Mouse (Mus musculus) urinary bladder, postnatal 4 days (tissue): ENCODE measurements around the gene Lrrc8d.

Experiments
- DNase-seq, 2 experiments: peaks; one replicate each; pipeline ENCODE4 v3.0.0; 2021 to 2022; ENCODE audit warnings: low spot score in 2 of 2

Gene Lrrc8d

GRCm38 (mm10) chr5:105776368-105776767 lies 76.6 kb downstream of the Lrrc8d start:
- DNase-seq: no peak

- no peak for DNase-seq
Observed at GRCm38 (mm10) chr5:105776978-105777593, 77.3 kb downstream of the Lrrc8d start.

GRCm38 (mm10) chr5:105777645-105778044 lies 77.9 kb downstream of the Lrrc8d start:
- no peak for DNase-seq

GRCm38 (mm10) chr5:105778189-105778588 lies 78.4 kb downstream of the Lrrc8d start:
- DNase-seq: no peak

GRCm38 (mm10) chr5:105778723-105779122 lies 79.0 kb downstream of the Lrrc8d start:
- no peak for DNase-seq

- no peak for DNase-seq
Observed at GRCm38 (mm10) chr5:105779331-105779730, 79.6 kb downstream of the Lrrc8d start.

DNA sequence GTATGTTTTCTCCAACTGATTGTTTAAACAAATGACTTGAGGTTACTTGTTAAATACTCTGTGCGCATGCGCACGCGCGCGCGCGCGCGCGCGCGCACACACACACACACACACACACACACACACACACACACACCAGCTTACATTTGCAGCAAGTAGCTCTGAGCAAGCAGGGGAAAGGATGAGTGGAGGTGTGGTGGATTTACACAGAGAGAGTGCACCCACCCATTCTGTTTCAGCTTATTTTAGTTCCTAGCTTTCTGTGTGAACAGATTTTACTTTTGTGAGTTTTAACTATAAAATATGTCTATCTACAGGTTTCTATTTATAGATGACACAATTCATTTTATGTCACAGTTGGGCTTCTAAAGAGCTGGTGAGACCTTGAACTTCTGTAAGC lies 84.1 kb downstream of the Lrrc8d start:
- no peak for DNase-seq

GRCm38 (mm10) chr5:105784724-105785123 lies 85.0 kb downstream of the Lrrc8d start:
- no peak for DNase-seq

DNA sequence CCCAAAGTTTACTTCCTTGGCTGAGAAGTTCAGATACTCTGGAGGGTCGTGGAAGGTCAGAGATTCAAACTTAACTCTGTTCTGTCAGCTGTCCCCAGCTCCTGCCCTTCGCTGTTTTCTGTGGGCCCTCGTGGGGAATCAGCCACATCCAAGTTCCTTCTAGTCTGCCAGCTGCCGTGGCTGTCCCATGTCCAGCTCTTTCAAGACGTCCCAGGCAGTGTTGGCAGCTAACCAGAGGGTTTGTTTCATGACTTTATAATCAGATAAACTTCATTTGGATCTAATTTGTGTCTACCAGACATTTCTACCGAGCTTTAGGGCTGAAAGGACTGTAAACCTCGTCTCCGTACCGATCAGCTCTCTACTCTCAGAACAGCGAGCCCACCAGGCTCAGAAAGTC lies 87.8 kb downstream of the Lrrc8d start:
- no peak for DNase-seq

DNA sequence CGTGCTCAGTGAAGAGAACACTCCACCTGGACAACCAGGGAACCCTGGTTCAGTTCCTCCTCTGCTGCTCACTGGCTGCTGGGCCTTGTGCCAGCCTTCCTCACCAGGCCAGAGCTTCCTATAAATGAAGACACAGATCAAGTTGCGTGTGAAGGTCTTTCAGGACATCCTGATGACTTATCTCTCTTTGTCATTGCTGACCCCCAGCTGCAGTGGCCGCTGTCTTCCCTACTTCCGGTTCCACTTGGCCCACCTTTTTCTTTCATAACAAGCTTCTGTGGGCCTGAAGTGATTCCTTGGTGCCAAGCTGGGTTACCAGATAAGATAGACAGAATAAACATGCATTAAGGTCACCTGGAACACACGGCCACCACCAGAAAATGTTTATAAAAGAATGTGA lies 90.0 kb downstream of the Lrrc8d start:
- no peak for DNase-seq

GRCm38 (mm10) chr5:105792331-105792801 lies 92.6 kb downstream of the Lrrc8d start:
- DNase-seq: no peak

- DNase-seq: no peak
Observed at GRCm38 (mm10) chr5:105792853-105793547, 93.2 kb downstream of the Lrrc8d start.

DNA sequence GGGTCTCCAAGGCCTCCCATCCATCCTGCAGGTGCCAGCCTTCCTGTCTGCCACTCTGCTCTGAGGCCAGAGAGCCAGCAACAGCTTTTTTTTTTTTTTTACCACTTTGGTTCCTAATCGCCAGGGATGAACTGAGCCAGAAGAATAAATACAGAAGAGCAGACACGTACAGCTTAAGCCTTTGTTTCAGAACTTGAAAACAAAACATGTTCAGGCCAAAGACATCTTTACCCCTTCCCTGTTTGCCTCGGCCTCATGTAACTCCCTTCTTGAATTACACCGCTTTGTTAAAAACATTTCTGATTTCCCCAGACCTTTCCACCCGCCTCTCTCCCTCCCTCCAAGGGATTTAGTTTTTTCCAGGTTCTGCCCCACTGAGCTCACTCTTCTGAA lies 93.8 kb downstream of the Lrrc8d start:
- no peak for DNase-seq

DNA sequence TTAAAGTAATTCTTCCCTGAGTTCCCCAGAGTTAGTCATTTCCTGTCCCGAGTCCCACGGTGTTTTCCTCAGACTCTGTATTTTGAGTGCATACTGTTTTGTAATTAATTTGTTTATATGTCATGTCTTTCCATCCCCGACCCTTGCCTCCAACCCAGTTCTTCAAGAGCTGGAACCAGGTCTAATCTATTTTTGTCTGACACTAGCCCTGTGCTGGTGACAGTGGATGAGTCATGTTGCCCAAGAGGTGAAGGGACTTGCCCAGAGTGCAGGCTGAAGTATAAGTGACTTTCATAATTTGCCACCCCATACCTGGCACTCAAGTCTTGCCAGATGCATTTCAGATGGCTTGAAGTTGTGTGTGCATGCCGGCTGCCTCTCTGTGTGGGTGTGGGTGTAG lies 98.7 kb downstream of the Lrrc8d start:
- DNase-seq: no peak

DNA sequence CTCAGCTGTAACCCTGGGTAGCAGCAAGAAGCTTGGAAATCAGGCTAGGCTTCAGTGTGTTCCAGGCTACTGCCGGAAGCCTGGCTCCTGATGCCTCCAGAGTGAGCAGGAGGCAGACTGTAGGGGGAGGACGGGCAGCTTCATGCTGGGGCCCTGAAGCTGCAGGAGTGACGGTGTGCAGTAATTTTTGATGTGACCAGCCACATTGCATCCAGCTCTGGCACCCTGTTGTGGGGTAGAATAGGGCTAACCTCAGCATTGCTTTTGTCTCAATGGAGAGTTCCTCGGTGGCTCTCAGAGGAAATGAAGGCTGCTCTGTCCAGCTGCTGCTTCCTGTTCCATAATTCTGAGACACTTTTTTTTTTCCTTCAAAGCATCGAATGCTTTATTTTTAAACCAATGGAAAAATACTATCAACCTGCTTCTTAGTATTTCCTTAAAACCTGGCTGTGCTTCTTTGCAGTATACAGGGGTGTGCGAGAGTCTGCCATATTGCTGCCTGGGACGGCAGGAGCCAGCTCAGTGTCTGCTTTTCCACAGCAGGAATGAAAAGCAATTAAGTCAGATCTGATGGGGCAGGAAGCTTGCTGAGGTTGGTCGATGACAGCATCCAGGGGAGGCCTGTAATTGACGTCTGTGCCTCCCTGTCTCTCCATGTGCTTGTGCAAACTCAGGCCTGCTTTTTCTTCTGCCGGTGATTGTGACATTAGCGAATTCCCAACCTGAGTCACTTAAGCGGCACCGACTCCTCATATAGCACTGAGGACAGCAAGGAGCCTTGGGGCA lies 100.3 kb downstream of the Lrrc8d start:
- no peak for DNase-seq

- DNase-seq: no peak
Observed at GRCm38 (mm10) chr5:105801031-105801529, 101.3 kb downstream of the Lrrc8d start.

- DNase-seq: no peak
Observed at GRCm38 (mm10) chr5:105805955-105806354, 106.2 kb downstream of the Lrrc8d start.

GRCm38 (mm10) chr5:105807461-105807860 lies 107.7 kb downstream of the Lrrc8d start:
- no peak for DNase-seq

DNA sequence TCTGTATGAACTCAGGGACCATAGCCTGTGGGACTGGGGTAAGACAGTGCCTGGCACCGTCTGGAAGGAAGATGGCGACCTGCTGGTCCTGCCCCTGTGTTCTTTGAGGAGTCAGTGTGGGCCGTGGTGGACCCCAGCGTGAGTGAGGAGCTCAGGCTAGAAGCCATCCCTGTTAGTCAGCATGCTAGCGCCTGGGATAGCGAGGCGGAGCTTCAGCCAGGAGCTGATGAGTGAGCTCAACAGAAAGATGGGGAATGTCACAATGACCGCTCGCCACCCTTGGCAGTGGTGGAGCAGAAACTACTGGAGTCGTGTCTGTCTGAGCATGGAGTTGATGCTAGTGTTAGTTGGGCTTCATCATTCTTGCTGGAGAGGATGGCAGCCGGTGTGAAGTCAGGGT lies 109.3 kb downstream of the Lrrc8d start:
- no peak for DNase-seq

- DNase-seq: no peak
Observed at GRCm38 (mm10) chr5:105813036-105813435, 113.3 kb downstream of the Lrrc8d start.

DNA sequence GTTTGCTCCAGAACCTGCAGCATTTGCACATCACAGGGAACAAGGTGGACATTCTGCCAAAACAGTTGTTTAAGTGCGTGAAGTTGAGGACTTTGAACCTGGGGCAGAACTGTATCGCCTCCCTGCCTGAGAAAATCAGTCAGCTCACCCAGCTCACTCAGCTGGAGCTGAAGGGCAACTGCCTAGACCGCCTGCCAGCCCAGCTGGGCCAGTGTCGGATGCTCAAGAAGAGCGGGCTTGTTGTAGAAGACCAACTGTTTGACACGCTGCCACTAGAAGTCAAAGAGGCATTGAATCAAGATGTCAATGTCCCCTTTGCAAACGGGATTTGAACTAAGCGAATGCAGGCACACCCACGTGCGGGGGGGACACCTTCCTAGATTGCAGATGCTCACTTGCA lies 114.2 kb downstream of the Lrrc8d start:
- DNase-seq: no peak

DNA sequence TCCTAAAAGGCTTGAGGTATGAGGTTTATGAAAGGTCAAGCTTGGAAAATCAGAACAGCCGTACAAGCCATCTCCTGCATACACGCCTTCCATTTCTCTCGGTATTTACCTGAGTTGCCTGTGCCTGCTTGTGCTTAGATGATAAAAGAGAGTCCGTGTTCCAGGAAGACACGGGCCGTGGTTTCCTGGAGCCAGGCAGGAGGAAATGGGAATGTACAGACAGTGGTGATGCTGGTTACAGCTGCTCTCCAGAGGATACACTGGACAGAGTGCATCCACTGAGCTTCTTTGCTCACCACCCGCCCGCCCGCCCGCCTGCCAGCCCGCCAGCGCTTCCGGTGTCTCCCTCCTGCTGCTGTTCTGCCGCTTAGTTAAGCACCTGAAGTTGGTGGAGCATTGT lies 116.3 kb downstream of the Lrrc8d start:
- no peak for DNase-seq
